Mouse (Mus musculus) stomach, postnatal 0 days (tissue): ENCODE measurements around the gene Nfia.

ENCODE experiments used
- CTCF ChIP-seq: IDR thresholded peaks from 2 replicates; pipeline ENCODE4 v1.5.1; 2016; ENCODE audit warnings: antibody characterized with exemption, low read depth, mild to moderate bottlenecking, moderate library complexity
- EP300 ChIP-seq: optimal IDR thresholded peaks from 2 replicates; pipeline ENCODE3; 2016; ENCODE audit warnings: antibody characterized with exemption

GRCm38 (mm10) chr4:97939920-97940520 is 167.5 kb downstream of the Nfia start:
- no peak for TF ChIP-seq CTCF
- no peak for TF ChIP-seq EP300
